Mouse (Mus musculus) R1 (cell line): ENCODE results near the gene Polr2m.

Experiments used
- DNase-seq: peaks from one replicate; pipeline ENCODE4 v3.0.0-alpha.2; 2018; ENCODE audit warnings: low read depth, low spot score

Gene Polr2m

GRCm38 (mm10) chr9:71475536-71475935 is 10.2 kb downstream of the Polr2m start:
- peak; percentile 28 for DNase-seq

GRCm38 (mm10) chr9:71467434-71467833 is 18.3 kb downstream of the Polr2m start:
- no peak for DNase-seq

GRCm38 (mm10) chr9:71466111-71466510 is 19.6 kb downstream of the Polr2m start:
- DNase-seq = peak; percentile 78

- no peak for DNase-seq
These were observed 22.6 kb downstream of the Polr2m start for GRCm38 (mm10) chr9:71463072-71463667.

- no peak for DNase-seq
These were observed 29.0 kb downstream of the Polr2m start for GRCm38 (mm10) chr9:71456738-71457137.

GRCm38 (mm10) chr9:71453917-71454316 is 31.8 kb downstream of the Polr2m start:
- no peak for DNase-seq

- no peak for DNase-seq
These were observed 32.4 kb downstream of the Polr2m start for GRCm38 (mm10) chr9:71453352-71453751.

GRCm38 (mm10) chr9:71450626-71451025 is 35.1 kb downstream of the Polr2m start:
- DNase-seq = no peak

- DNase-seq = peak; percentile 64
These were observed 38.2 kb downstream of the Polr2m start for GRCm38 (mm10) chr9:71447573-71447972.

- no peak for DNase-seq
These were observed 40.4 kb downstream of the Polr2m start for GRCm38 (mm10) chr9:71445308-71445707.

GRCm38 (mm10) chr9:71438146-71438545 is 47.6 kb downstream of the Polr2m start:
- no peak for DNase-seq
